Mouse (Mus musculus): ENCODE results near the gene Syde1. TPM values are rescaled to one million over a fixed set of nuclear protein-coding genes. Genes with fewer than 3 reads are reported as not detected.

The Syde1 gene
- polyA plus RNA-seq, 1 experiment from 2014 or later: 21.8 TPM

DNA sequence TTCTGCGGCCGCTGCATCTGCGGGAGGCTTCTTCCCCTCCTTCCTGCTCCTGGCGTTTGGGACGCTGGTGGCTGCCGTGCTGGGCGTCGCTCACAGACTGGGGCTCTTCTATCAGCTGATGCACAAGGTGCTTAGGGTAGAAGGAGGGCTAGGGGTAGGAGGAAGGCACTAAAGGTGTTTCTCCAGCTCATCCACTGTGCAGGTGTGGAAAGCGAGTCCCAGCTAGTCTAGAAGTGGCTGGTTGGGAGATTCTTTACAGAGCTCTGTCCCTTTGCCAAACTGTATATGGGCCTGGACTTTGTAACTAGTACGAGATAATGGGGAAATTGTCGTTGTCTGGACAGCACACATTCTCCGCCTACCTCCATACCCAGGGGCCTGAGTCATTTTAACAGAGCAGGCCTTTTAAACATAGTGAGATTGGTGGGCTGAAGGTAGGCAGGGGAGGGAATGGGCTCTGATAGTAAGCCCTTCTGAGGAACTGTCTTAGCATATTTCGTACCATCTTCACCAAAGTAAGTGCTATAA lies 16.6 kb downstream of the Syde1 start:
- peaks cover 12% of the 10 kb centered on the region for H3K36me3 ChIP-seq
- H3K4me1 ChIP-seq: peaks cover 14% of the 10 kb centered on the region
- ATAC-seq (ENCODE audit: borderline replicate concordance, extremely low read depth, low FRiP score, low TSS enrichment): no peak
- H3K9ac ChIP-seq: peak overlapping the region; percentile 61
- 10% methylated on average over 13 of the region's 13 CpGs for WGBS
- H3K4me3 ChIP-seq: peak overlapping the region; percentile 72
- H3K27me3 ChIP-seq: no peaks in the 10 kb centered on the region
- H3K9me3 ChIP-seq: no peaks in the 10 kb centered on the region
- H3K27ac ChIP-seq: peak overlapping the region; percentile 95
- H3K4me2 ChIP-seq: peak overlapping the region; percentile 75

DNA sequence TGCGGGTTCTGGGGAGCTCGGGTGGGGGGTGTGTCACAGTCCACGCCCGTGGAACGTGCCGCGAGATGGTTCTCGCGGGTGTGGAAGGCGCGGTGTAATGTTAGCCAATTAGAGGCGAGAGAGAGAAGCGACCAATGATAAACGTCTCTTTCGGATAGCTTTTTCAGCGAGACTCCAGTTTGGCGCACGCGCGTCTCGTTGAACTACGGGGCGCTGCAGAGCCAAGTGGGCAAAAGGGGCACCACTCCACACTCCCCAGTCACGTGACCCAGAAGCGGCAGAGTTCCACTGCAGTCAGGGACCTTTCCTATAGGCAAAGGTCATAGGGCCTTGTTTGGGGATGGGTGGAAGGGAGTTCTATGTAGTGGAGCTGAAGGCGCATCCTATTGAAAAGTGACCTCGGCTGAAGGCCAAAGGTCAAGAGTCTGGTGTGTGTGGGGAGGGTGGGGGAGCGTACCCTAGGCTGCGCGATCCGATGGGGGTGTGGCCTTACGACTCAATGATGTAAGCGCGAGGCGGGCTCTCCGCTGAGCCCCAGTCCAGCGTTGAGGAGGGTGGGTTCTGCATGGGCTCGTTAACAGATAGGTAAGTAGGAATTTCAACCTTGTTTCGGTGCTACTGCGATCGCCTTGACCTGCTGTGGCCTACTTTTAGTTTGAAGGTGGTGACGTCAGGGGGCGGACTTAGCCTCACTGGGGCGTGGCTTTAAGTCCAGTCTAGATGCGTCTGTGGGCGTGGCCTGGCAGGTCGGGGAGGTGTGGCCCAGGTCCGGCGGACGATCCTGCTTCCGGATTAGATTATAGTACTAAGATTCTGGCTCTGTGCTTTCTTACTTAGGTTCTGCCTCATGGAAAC lies 17.3 kb downstream of the Syde1 start, which contains the start of gene Ilvbl:
Gene Ilvbl, plus strand, starts transcription at position 97 of the 855 bp plus-strand sequence.
- Histone ChIP-seq H3K4me3 (peak within 1 kb of the TSS; percentile 72), H3K36me3 (peaks cover 7% of the 10 kb centered on the region; the same call in 1 of the 2 replicates), H3K27ac (peak within 1 kb of the TSS; percentile 95), H3K9ac (peak within 1 kb of the TSS; percentile 61), H3K27me3 (no peaks in the 10 kb centered on the region), H3K4me1 (peaks cover 14% of the 10 kb centered on the region), H3K9me3 (no peaks in the 10 kb centered on the region), H3K4me2 (peak within 1 kb of the TSS; percentile 75)
- WGBS: under 1% methylated on average over 51 of the region's 51 CpGs
- ATAC-seq (ENCODE audit: borderline replicate concordance, extremely low read depth, low FRiP score, low TSS enrichment): peak; percentile 91

DNA sequence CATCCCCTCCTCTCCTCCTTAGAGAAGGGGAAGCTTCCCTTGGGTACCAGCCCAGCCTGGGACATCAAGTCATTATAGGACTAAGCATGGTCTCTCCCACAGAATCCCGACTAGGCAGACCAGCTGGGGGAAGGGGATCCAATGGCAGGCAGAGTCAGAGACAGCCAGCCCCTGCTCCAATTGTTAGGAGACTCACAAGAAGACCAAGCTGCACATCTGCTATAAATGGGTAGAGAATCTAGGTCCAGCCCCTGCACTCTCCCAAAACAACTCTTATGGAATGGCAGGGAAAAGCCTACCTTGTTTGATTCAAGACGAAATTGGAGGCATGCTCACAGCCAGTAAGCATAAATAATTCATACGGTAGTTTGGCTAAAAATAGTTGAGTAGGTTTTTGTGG lies 18.5 kb downstream of the Syde1 start:
- 75% methylated on average over 3 of the region's 3 CpGs for WGBS
- Histone ChIP-seq H3K4me2 (no peak overlapping the region), H3K4me1 (peaks cover 14% of the 10 kb centered on the region), H3K27ac (no peak overlapping the region), H3K9ac (no peak overlapping the region), H3K9me3 (no peaks in the 10 kb centered on the region), H3K4me3 (no peak overlapping the region), H3K36me3 (0 out of 2 replicates have a peak, but pooled peaks cover 2% of the 10 kb centered on the region), H3K27me3 (no peaks in the 10 kb centered on the region)
- ATAC-seq (ENCODE audit: borderline replicate concordance, extremely low read depth, low FRiP score, low TSS enrichment): no peak

DNA sequence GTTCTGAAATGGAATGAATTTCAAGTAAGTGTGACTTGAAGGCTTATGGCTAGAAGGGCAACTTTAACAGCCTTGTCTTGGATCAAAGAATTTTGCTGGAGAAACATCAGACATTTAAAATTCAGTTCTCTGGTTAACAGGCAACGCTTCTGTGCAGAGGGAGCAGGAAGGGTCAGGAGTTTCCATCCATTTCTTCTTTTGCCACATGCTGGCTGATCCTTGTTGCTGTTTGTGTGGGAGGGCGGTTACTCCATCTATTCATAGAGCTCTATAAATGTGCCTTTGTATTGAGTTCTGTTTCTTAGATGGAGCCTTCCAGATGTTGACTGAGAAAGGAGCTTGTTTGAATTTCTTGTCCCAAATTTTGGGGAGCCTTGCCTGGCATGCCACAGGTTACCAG lies 20.9 kb downstream of the Syde1 start:
- Histone ChIP-seq H3K9ac (no peak overlapping the region), H3K4me2 (no peak overlapping the region), H3K27ac (no peak overlapping the region), H3K4me1 (peaks cover 13% of the 10 kb centered on the region), H3K36me3 (no peaks in the 10 kb centered on the region), H3K27me3 (no peaks in the 10 kb centered on the region), H3K4me3 (no peak overlapping the region), H3K9me3 (no peaks in the 10 kb centered on the region)
- 45% methylated on average over 2 of the region's 2 CpGs for WGBS
- ATAC-seq (ENCODE audit: borderline replicate concordance, extremely low read depth, low FRiP score, low TSS enrichment): no peak

DNA sequence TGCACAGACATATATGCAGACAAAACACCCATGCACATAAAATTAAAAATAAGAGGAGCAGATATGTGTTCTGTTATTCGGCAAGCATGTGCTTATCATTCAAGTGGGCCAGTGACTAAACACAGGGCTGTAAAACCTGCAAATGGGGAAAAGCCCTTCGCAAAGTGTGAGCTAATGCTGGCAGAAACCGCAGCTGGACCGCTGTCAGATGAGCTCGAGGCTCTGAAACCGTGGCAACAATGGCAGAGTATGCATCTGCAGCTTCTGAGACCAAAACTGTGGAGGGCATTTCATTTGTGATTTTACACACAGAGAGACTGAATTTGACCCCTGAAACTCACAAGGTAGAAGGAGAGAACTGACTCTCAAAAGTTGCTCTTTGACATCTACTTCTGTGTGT lies 21.3 kb downstream of the Syde1 start:
- Histone ChIP-seq H3K27ac (no peak overlapping the region), H3K4me1 (peaks cover 9% of the 10 kb centered on the region), H3K36me3 (no peaks in the 10 kb centered on the region), H3K9me3 (no peaks in the 10 kb centered on the region), H3K27me3 (no peaks in the 10 kb centered on the region), H3K4me2 (no peak overlapping the region), H3K4me3 (no peak overlapping the region), H3K9ac (no peak overlapping the region)
- no peak for ATAC-seq (ENCODE audit: borderline replicate concordance, extremely low read depth, low FRiP score, low TSS enrichment)
- 46% methylated on average over 6 of the region's 6 CpGs for WGBS

DNA sequence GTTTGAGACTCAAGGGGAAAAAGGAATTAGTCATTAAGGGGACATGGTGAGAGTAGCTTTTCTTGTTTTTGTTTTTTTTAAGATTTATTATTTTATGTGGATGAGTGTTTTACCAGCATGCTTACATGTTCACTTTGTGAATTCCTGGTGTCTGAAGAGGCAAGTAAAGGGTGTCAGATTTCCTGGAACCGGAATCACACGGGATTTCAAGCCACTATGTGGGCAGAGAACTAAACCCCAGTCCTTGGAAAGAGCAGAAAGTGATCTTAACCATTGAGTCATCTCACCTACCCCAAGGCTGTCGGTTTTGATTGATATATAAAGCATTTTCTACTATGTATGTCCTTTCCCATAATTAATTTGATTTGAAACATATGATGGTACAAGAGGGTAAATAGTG lies 22.1 kb downstream of the Syde1 start:
- H3K27ac ChIP-seq: no peak overlapping the region
- H3K4me1 ChIP-seq: 0 out of 2 replicates have a peak, but pooled peaks cover 5% of the 10 kb centered on the region
- H3K27me3 ChIP-seq: no peaks in the 10 kb centered on the region
- ATAC-seq (ENCODE audit: borderline replicate concordance, extremely low read depth, low FRiP score, low TSS enrichment): no peak
- whole genome bisulfite sequencing: 49% methylated on average over 3 of the region's 3 CpGs
- no peak overlapping the region for H3K9ac ChIP-seq
- no peak overlapping the region for H3K4me3 ChIP-seq
- no peak overlapping the region for H3K4me2 ChIP-seq
- no peaks in the 10 kb centered on the region for H3K36me3 ChIP-seq
- H3K9me3 ChIP-seq: no peaks in the 10 kb centered on the region

DNA sequence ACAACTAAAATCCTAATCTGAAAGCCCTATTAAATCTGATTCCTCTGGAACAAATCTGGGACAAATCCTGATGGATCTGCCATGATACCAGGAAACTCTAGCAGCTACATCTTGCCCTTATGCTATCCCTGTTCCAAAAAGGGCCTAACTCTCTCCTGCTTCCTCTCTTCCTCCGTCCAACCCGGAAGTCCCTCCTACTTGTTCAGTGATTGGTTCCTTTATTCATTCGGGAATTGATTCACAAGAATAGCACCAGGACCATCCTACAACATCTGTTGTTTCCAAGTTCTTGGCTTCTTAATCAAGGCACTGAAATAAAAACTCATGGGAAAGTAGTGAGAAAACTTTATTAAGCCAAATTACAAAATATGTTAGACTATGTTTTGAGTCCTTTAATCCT lies 22.6 kb downstream of the Syde1 start:
- no peaks in the 10 kb centered on the region for H3K9me3 ChIP-seq
- no peak for ATAC-seq (ENCODE audit: borderline replicate concordance, extremely low read depth, low FRiP score, low TSS enrichment)
- whole genome bisulfite sequencing: 62% methylated on average over 3 of the region's 3 CpGs
- H3K27me3 ChIP-seq: no peaks in the 10 kb centered on the region
- H3K9ac ChIP-seq: no peak overlapping the region
- 0 out of 2 replicates have a peak, but pooled peaks cover 5% of the 10 kb centered on the region for H3K4me1 ChIP-seq
- no peak overlapping the region for H3K4me2 ChIP-seq
- no peak overlapping the region for H3K27ac ChIP-seq
- H3K36me3 ChIP-seq: no peaks in the 10 kb centered on the region
- no peak overlapping the region for H3K4me3 ChIP-seq

DNA sequence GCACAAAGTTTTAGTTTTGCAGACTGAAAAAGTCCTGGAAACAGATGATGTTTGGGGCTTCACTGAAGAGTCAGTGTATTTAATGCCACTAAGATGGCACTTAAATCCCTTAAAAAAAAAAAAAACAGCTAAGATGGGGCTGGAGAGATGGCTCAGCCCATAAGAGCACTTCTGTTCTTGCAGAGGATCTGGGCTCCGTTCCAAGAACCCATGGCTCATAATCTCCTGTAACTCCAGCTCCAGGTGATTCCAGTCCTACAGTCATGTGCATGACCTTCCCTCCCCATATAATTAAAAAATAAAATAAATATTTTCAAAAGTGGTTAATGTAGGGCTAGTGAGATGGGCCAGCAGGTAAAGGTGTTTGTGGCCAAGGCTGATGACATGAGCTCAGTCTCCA lies 26.7 kb downstream of the Syde1 start:
- Histone ChIP-seq H3K27me3 (no peaks in the 10 kb centered on the region), H3K9ac (no peak overlapping the region), H3K27ac (no peak overlapping the region), H3K4me3 (no peak overlapping the region), H3K4me2 (no peak overlapping the region), H3K36me3 (no peaks in the 10 kb centered on the region), H3K9me3 (no peaks in the 10 kb centered on the region), H3K4me1 (no peaks in the 10 kb centered on the region)
- ATAC-seq (ENCODE audit: borderline replicate concordance, extremely low read depth, low FRiP score, low TSS enrichment): no peak
- 71% methylated on average over 1 of the region's 1 CpGs for WGBS

DNA sequence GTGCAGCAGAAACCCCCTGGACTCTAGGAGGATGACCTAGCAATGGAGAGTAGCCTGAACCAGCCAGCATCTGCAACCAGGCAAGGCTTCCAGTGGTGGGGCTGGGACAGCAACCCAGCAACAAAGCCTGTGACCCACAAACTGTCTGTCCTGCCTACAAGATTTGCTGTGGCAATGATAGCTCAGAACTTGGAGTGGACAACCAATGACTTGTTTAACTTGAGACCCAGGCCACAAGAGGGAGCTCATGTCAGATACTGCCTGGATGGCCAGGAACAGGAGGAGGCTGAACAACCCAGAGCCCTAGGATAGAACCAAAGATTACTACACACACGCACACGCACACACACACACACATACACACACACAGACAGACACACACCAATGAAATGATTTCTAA lies 50.8 kb downstream of the Syde1 start:
- Histone ChIP-seq H3K9ac (no peak overlapping the region), H3K9me3 (no peaks in the 10 kb centered on the region), H3K4me2 (no peak overlapping the region), H3K4me3 (no peak overlapping the region), H3K4me1 (no peaks in the 10 kb centered on the region), H3K36me3 (no peaks in the 10 kb centered on the region), H3K27me3 (no peaks in the 10 kb centered on the region), H3K27ac (no peak overlapping the region)
- WGBS: 58% methylated on average over 2 of the region's 2 CpGs
- no peak for ATAC-seq (ENCODE audit: borderline replicate concordance, extremely low read depth, low FRiP score, low TSS enrichment)

Other genes with a start within 250 kb of the Syde1 start
- gene Agpat3, start 239.5 kb downstream of the Syde1 start, polyA plus RNA-seq (2015; fragmentation: Nextera tagmentation; extraction: Ambion mirVana): 64.4 and 68.1 TPM in 2 replicates
- gene Rrp1, start 178.9 kb downstream of the Syde1 start, polyA plus RNA-seq (2015; fragmentation: Nextera tagmentation; extraction: Ambion mirVana): 278 and 284 TPM in 2 replicates
- 219 and 222 TPM in 2 replicates for gene Cstb, start 166.3 kb downstream of the Syde1 start, polyA plus RNA-seq (2015; fragmentation: Nextera tagmentation; extraction: Ambion mirVana)
- 7.4 and 7.8 TPM in 2 replicates for gene Pdxk, start 127.0 kb downstream of the Syde1 start, polyA plus RNA-seq (2015; fragmentation: Nextera tagmentation; extraction: Ambion mirVana)
- gene Olfr1358, start 74.5 kb downstream of the Syde1 start, polyA plus RNA-seq (2015; fragmentation: Nextera tagmentation; extraction: Ambion mirVana): not detected in 2 replicates
- gene Ilvbl, start 17.6 kb downstream of the Syde1 start, polyA plus RNA-seq (2015; fragmentation: Nextera tagmentation; extraction: Ambion mirVana): 49.0 and 52.2 TPM in 2 replicates
- gene Olfr1357, start 26.1 kb upstream of the Syde1 start, polyA plus RNA-seq (2015; fragmentation: Nextera tagmentation; extraction: Ambion mirVana): not detected in 2 replicates
- 0.06 and 0.08 TPM in 2 replicates for gene Casp14, start 126.3 kb upstream of the Syde1 start, polyA plus RNA-seq (2015; fragmentation: Nextera tagmentation; extraction: Ambion mirVana)
- gene Ccdc105, start 161.1 kb upstream of the Syde1 start, polyA plus RNA-seq (2015; fragmentation: Nextera tagmentation; extraction: Ambion mirVana): 0.09 TPM in 1 of 2 replicates, not detected in the other
- gene Slc1a6, start 188.5 kb upstream of the Syde1 start, polyA plus RNA-seq (2015; fragmentation: Nextera tagmentation; extraction: Ambion mirVana): 1.1 and 1.2 TPM in 2 replicates

All from lung, embryonic 15.5 days (tissue).